In the genomic region with DNA sequence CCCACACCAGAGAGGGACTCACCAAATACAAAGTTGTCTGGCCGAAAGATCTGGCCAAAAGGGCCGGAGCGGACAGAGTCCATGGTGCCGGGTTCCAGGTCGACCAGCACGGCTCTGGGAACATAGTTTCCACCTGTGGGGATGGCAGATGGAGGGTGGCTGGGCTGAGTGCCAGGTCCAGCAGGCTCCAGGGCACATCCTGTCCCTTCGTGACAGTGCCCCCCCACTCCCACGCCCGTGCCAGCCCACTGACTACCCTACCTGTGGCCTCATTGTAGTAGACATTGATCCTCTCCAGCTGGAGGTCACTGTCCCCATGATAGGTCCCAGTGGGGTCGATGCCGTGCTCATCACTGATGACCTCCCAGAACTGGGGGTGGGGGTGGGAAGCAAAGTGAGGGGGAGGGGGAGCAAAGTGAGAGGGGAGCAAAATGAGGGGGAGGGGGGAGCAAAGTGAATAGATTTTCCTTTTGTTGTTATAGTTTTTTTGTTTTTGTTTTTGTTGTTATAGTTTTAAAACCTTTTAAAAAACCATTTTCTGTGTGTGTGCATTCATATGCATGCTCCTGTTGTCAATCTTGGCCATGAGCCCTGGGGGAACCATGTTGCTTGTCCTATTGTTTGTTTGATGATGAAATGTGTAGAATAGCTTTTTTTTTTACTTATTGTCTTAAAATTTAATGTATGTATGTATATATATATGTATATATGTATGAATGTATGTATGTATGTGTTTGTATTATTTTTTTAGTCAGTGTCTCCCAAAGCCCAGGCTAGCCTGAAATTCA, we compare ENCODE assay signal across 14 mouse cellular contexts. TPM values are rescaled to one million over a fixed set of nuclear protein-coding genes. Genes with fewer than 3 reads are reported as not detected.
A peak's percentile ranks its signal among the peaks of the same experiment; 100 is the strongest.
DNase-seq lines count a peak whose midpoint lies in the region; ATAC-seq and TF ChIP-seq lines count a peak whose summit lies in the region.
"Had no signal": no experiment of that assay in that cellular context is flagged by ENCODE, and none has a peak within 500 bp of the region (broad histone marks: within the 10 kb centered on the region; RNA-seq: fewer than 3 reads in every experiment).

No protein-coding gene starts in this region.

- no peak overlapping the region for H3K9ac ChIP-seq in liver, postnatal 0 days (replicated peaks)
- H3K9ac ChIP-seq in liver, embryonic 11.5 days (ENCODE audit: low read depth, low read length): no peak overlapping the region
- no peak overlapping the region for H3K9ac ChIP-seq in hindbrain, embryonic 12.5 days
- no peak overlapping the region for H3K9ac ChIP-seq in neural tube, embryonic 12.5 days
- H3K9ac ChIP-seq: liver, embryonic 13.5 days had no signal

- H3K27ac ChIP-seq in liver, postnatal 0 days (ENCODE audit: low read depth): no peak overlapping the region
- H3K27ac ChIP-seq in liver, embryonic 11.5 days (ENCODE audit: low read depth, low read length): no peak overlapping the region
- no peak overlapping the region for H3K27ac ChIP-seq in hindbrain, embryonic 12.5 days
- H3K27ac ChIP-seq in neural tube, embryonic 12.5 days: no peak overlapping the region
- H3K27ac ChIP-seq: heart, embryonic 13.5 days; liver, embryonic 13.5 days; macrophage had no signal

- H3K4me2 ChIP-seq in liver, postnatal 0 days (ENCODE audit: low read depth, low read length): no peak overlapping the region
- no peak overlapping the region for H3K4me2 ChIP-seq in liver, embryonic 11.5 days
- peak overlapping the region; percentile 64 for H3K4me2 ChIP-seq in hindbrain, embryonic 12.5 days (replicated peaks)
- H3K4me2 ChIP-seq in neural tube, embryonic 12.5 days (replicated peaks): peak overlapping the region; percentile 59

- no peak for DNase-seq in liver, postnatal 0 days
- no peak for DNase-seq in liver, embryonic 11.5 days (ENCODE audit: low spot score)
- DNase-seq in cerebellum, postnatal 25 days: peak; percentile 99
- DNase-seq in embryo, embryonic 11 days: no peak
- DNase-seq in liver: no peak
- DNase-seq: adrenal gland, postnatal 14 days; kidney, adult 18-20 months; liver, embryonic 13.5 days had no signal

- no peaks in the 10 kb centered on the region for H3K36me3 ChIP-seq in liver, postnatal 0 days (replicated peaks; ENCODE audit: insufficient read depth, low read length)
- no peaks in the 10 kb centered on the region for H3K36me3 ChIP-seq in liver, embryonic 11.5 days (ENCODE audit: control insufficient read depth, insufficient read depth, low read length)
- peaks cover 31% of the 10 kb centered on the region for H3K36me3 ChIP-seq in hindbrain, embryonic 12.5 days
- peaks cover 24% of the 10 kb centered on the region for H3K36me3 ChIP-seq in neural tube, embryonic 12.5 days
- H3K36me3 ChIP-seq: heart, embryonic 13.5 days; liver, embryonic 13.5 days had no signal

- no peak for TF ChIP-seq CTCF in liver, postnatal 0 days (IDR thresholded peaks at IDR 0.05; ENCODE audit: low read depth)

- peak; percentile 50 for ATAC-seq in liver, postnatal 0 days
- no peak for ATAC-seq in liver, embryonic 11.5 days (replicated peaks; ENCODE audit: low FRiP score)
- ATAC-seq in hindbrain, embryonic 12.5 days (ENCODE audit: low FRiP score): no peak
- no peak for ATAC-seq in neural tube, embryonic 12.5 days (ENCODE audit: low FRiP score, low read depth)
- no peak for ATAC-seq in megakaryocyte progenitor cell, adult 5-6 weeks (replicated peaks; ENCODE audit: poor library complexity)
- ATAC-seq: Patski had no signal

- no peak for TF ChIP-seq EP300 in liver, postnatal 0 days (IDR thresholded peaks at IDR 0.05; ENCODE audit: low read depth)

- peaks cover 21% of the 10 kb centered on the region for H3K27me3 ChIP-seq in liver, postnatal 0 days (ENCODE audit: insufficient read depth, low read length)
- H3K27me3 ChIP-seq in liver, embryonic 11.5 days (replicated peaks; ENCODE audit: control insufficient read depth, insufficient read depth, low read length): peaks cover 21% of the 10 kb centered on the region
- H3K27me3 ChIP-seq in hindbrain, embryonic 12.5 days: peaks cover 3% of the 10 kb centered on the region; the same call in 1 of the 2 replicates
- no peaks in the 10 kb centered on the region for H3K27me3 ChIP-seq in neural tube, embryonic 12.5 days (replicated peaks)

- H3K4me1 ChIP-seq in liver, postnatal 0 days (ENCODE audit: insufficient read depth): peaks cover 5% of the 10 kb centered on the region
- peaks cover 2% of the 10 kb centered on the region; the same call in 1 of the 2 replicates for H3K4me1 ChIP-seq in liver, embryonic 11.5 days (replicated peaks; ENCODE audit: control insufficient read depth, insufficient read depth, low read length)
- peaks cover 24% of the 10 kb centered on the region for H3K4me1 ChIP-seq in hindbrain, embryonic 12.5 days
- peaks cover 18% of the 10 kb centered on the region; the same call in 1 of the 2 replicates for H3K4me1 ChIP-seq in neural tube, embryonic 12.5 days

- no peak overlapping the region for H3K4me3 ChIP-seq in liver, postnatal 0 days (ENCODE audit: low read depth, low read length)
- no peak overlapping the region for H3K4me3 ChIP-seq in liver, embryonic 11.5 days (ENCODE audit: low read depth, low read length)
- peak overlapping the region; percentile 54 for H3K4me3 ChIP-seq in hindbrain, embryonic 12.5 days
- no peak overlapping the region for H3K4me3 ChIP-seq in neural tube, embryonic 12.5 days
- H3K4me3 ChIP-seq: liver, embryonic 13.5 days had no signal

- H3K9me3 ChIP-seq in liver, postnatal 0 days (ENCODE audit: low read length): no peaks in the 10 kb centered on the region
- H3K9me3 ChIP-seq in liver, embryonic 11.5 days (ENCODE audit: control insufficient read depth, low read length): no peaks in the 10 kb centered on the region
- no peaks in the 10 kb centered on the region for H3K9me3 ChIP-seq in hindbrain, embryonic 12.5 days (replicated peaks)
- H3K9me3 ChIP-seq in neural tube, embryonic 12.5 days: no peaks in the 10 kb centered on the region
- H3K9me3 ChIP-seq: heart, embryonic 13.5 days; liver, embryonic 13.5 days had no signal

- 76% methylated on average over 11 of the region's 11 CpGs for WGBS in liver, postnatal 0 days (ENCODE audit: insufficient replicate concordance)
- WGBS in liver, embryonic 11.5 days: 81% methylated on average over 11 of the region's 11 CpGs
- 84% methylated on average over 11 of the region's 11 CpGs for WGBS in hindbrain, embryonic 12.5 days
- WGBS in neural tube, embryonic 12.5 days: 88% methylated on average over 11 of the region's 11 CpGs

RNA-seq across cellular contexts. Expression of gene Tubb4a, which starts 1.4 kb away (rescaled TPM):
- 0.23 and 0.30 TPM in 2 replicates for polyA plus RNA-seq in liver, postnatal 0 days (2015; fragmentation: Nextera tagmentation; extraction: Ambion mirVana)
- polyA plus RNA-seq in liver, embryonic 11.5 days (2014; fragmentation: Nextera tagmentation; extraction: Ambion mirVana): 4.5 and 5.0 TPM in 2 replicates
- 197 and 227 TPM in 2 replicates for polyA plus RNA-seq in hindbrain, embryonic 12.5 days (2016; fragmentation: Nextera tagmentation; extraction: Ambion mirVana)
- polyA plus RNA-seq in neural tube, embryonic 12.5 days (2016; fragmentation: Nextera tagmentation; extraction: Ambion mirVana): 228 and 271 TPM in 2 replicates
- total RNA-seq in megakaryocyte progenitor cell, adult 5-6 weeks (2015): not detected in 2 replicates
- total RNA-seq in megakaryocyte progenitor cell, adult 5-6 weeks (2017): 0.12 TPM in 1 of 2 replicates, not detected in the other

RNA-seq across cellular contexts. Expression of gene Dennd1c, which starts 7.8 kb away (rescaled TPM):
- polyA plus RNA-seq in liver, postnatal 0 days (2015; fragmentation: Nextera tagmentation; extraction: Ambion mirVana): 3.5 and 4.9 TPM in 2 replicates
- 2.1 and 2.2 TPM in 2 replicates for polyA plus RNA-seq in liver, embryonic 11.5 days (2014; fragmentation: Nextera tagmentation; extraction: Ambion mirVana)
- polyA plus RNA-seq in hindbrain, embryonic 12.5 days (2016; fragmentation: Nextera tagmentation; extraction: Ambion mirVana): 3.2 and 3.7 TPM in 2 replicates
- polyA plus RNA-seq in neural tube, embryonic 12.5 days (2016; fragmentation: Nextera tagmentation; extraction: Ambion mirVana): 4.3 and 4.5 TPM in 2 replicates
- total RNA-seq in megakaryocyte progenitor cell, adult 5-6 weeks (2015): 7.6 and 11.5 TPM in 2 replicates
- 3.5 and 8.8 TPM in 2 replicates for total RNA-seq in megakaryocyte progenitor cell, adult 5-6 weeks (2017)

RNA-seq across cellular contexts. Expression of gene Tnfsf9, which starts 19.0 kb away (rescaled TPM):
- 0.21 and 0.56 TPM in 2 replicates for polyA plus RNA-seq in liver, postnatal 0 days (2015; fragmentation: Nextera tagmentation; extraction: Ambion mirVana)
- 5.4 and 6.4 TPM in 2 replicates for polyA plus RNA-seq in liver, embryonic 11.5 days (2014; fragmentation: Nextera tagmentation; extraction: Ambion mirVana)
- 5.8 and 6.1 TPM in 2 replicates for polyA plus RNA-seq in hindbrain, embryonic 12.5 days (2016; fragmentation: Nextera tagmentation; extraction: Ambion mirVana)
- polyA plus RNA-seq in neural tube, embryonic 12.5 days (2016; fragmentation: Nextera tagmentation; extraction: Ambion mirVana): 5.8 TPM in 2 replicates
- total RNA-seq in megakaryocyte progenitor cell, adult 5-6 weeks (2015): 1.2 and 2.2 TPM in 2 replicates
- 0.27 and 0.29 TPM in 2 replicates for total RNA-seq in megakaryocyte progenitor cell, adult 5-6 weeks (2017)

RNA-seq across cellular contexts. Expression of gene Slc25a23, which starts 26.5 kb away (rescaled TPM):
- 12.7 and 12.8 TPM in 2 replicates for polyA plus RNA-seq in liver, postnatal 0 days (2015; fragmentation: Nextera tagmentation; extraction: Ambion mirVana)
- 5.2 and 6.3 TPM in 2 replicates for polyA plus RNA-seq in liver, embryonic 11.5 days (2014; fragmentation: Nextera tagmentation; extraction: Ambion mirVana)
- 18.7 and 22.5 TPM in 2 replicates for polyA plus RNA-seq in hindbrain, embryonic 12.5 days (2016; fragmentation: Nextera tagmentation; extraction: Ambion mirVana)
- 19.4 and 19.9 TPM in 2 replicates for polyA plus RNA-seq in neural tube, embryonic 12.5 days (2016; fragmentation: Nextera tagmentation; extraction: Ambion mirVana)
- total RNA-seq in megakaryocyte progenitor cell, adult 5-6 weeks (2015): 10.9 and 13.4 TPM in 2 replicates
- 1.6 and 2.0 TPM in 2 replicates for total RNA-seq in megakaryocyte progenitor cell, adult 5-6 weeks (2017)

RNA-seq across cellular contexts. Expression of gene Crb3, which starts 27.3 kb away (rescaled TPM):
- 33.0 and 39.9 TPM in 2 replicates for polyA plus RNA-seq in liver, postnatal 0 days (2015; fragmentation: Nextera tagmentation; extraction: Ambion mirVana)
- polyA plus RNA-seq in liver, embryonic 11.5 days (2014; fragmentation: Nextera tagmentation; extraction: Ambion mirVana): 3.2 and 3.4 TPM in 2 replicates
- 2.7 and 3.8 TPM in 2 replicates for polyA plus RNA-seq in hindbrain, embryonic 12.5 days (2016; fragmentation: Nextera tagmentation; extraction: Ambion mirVana)
- polyA plus RNA-seq in neural tube, embryonic 12.5 days (2016; fragmentation: Nextera tagmentation; extraction: Ambion mirVana): 1.1 and 1.2 TPM in 2 replicates
- total RNA-seq in megakaryocyte progenitor cell, adult 5-6 weeks (2015): not detected in 2 replicates
- not detected in 2 replicates for total RNA-seq in megakaryocyte progenitor cell, adult 5-6 weeks (2017)
- polyA plus RNA-seq: macrophage had no signal

Comparison
In these comparisons a context has a peak if more than half of its experiments do, and no peak if none do; other contexts are left out.
1. DNase-seq: peak in cerebellum, postnatal 25 days (2 of 2); none in liver, postnatal 0 days (single experiment), liver, embryonic 11.5 days (single experiment), embryo, embryonic 11 days (single experiment) and liver (single experiment).
2. H3K4me2 ChIP-seq: peak in hindbrain, embryonic 12.5 days (single experiment) and neural tube, embryonic 12.5 days (single experiment); none in liver, postnatal 0 days (single experiment) and liver, embryonic 11.5 days (single experiment).
3. RNA of gene Tubb4a, which starts 1.4 kb away (polyA plus RNA-seq): 228 to 271 TPM in neural tube, embryonic 12.5 days and 197 to 227 TPM in hindbrain, embryonic 12.5 days; 4.5 to 5.0 TPM in liver, embryonic 11.5 days and 0.23 to 0.30 TPM in liver, postnatal 0 days; every median in the first group is over 10 times any median in the second.